Mouse (Mus musculus): ENCODE data around the gene Negr1. TPM values are rescaled to one million over a fixed set of nuclear protein-coding genes. Genes with fewer than 3 reads are reported as not detected.
A peak's percentile ranks its signal among the peaks of the same experiment; 100 is the strongest.

Gene Negr1
- total RNA-seq, 1 experiment: 0.31 TPM

GRCm38 (mm10) chr3:157188939-157189725 lies 627.5 kb downstream of the Negr1 start:
- no peak overlapping the region for H3K4me3 ChIP-seq (ENCODE audit: insufficient read depth in 1 of 2, low read depth in 1 of 2, low read length in 2 of 2, poor library complexity in 1 of 2, severe bottlenecking in 1 of 2)
- in situ Hi-C loops (cut with MboI; ENCODE audit: low sequenced_read_pairs in 2 of 2, unreplicated experiment in 2 of 2): no loop called here
- H3K27ac ChIP-seq (ENCODE audit: insufficient read depth, low read depth, low read length, poor library complexity, severe bottlenecking): no peak overlapping the region
- no peak overlapping the region for H3K9ac ChIP-seq (ENCODE audit: insufficient read depth, low read depth, low read length, poor library complexity, severe bottlenecking)
- H3K36me3 ChIP-seq (ENCODE audit: control insufficient read depth, insufficient read depth, low read length, poor library complexity, severe bottlenecking): no peaks in the 10 kb centered on the region
- no peak for DNase-seq (ENCODE audit: low read depth, low spot score)
- no peaks in the 10 kb centered on the region for H3K4me1 ChIP-seq (ENCODE audit: control insufficient read depth in 2 of 2, insufficient read depth in 2 of 2, low read length in 2 of 2, poor library complexity in 1 of 2)
- TF ChIP-seq MAFK (IDR thresholded peaks at IDR 0.05; ENCODE audit: insufficient read depth, low read depth, low read length) (0 out of 2 replicates have a peak, but pooled peaks have one; percentile 24), ZC3H11A (IDR thresholded peaks at IDR 0.05; ENCODE audit: borderline replicate concordance, low read depth, low read length) (no peak), CHD2 (IDR thresholded peaks at IDR 0.05; ENCODE audit: low read depth, low read length) (no peak)
- no peaks in the 10 kb centered on the region for H3K9me3 ChIP-seq (ENCODE audit: control insufficient read depth, insufficient read depth, low read depth, low read length)

GRCm38 (mm10) chr3:157189834-157190233 lies 628.2 kb downstream of the Negr1 start:
- no peaks in the 10 kb centered on the region for H3K9me3 ChIP-seq (ENCODE audit: control insufficient read depth, insufficient read depth, low read depth, low read length)
- no peak for TF ChIP-seq CHD2 (IDR thresholded peaks at IDR 0.05; ENCODE audit: low read depth, low read length)
- TF ChIP-seq ZNF384 (IDR thresholded peaks at IDR 0.05; ENCODE audit: low read depth, low read length): no peak
- no peak for TF ChIP-seq HCFC1 (IDR thresholded peaks at IDR 0.05; ENCODE audit: borderline replicate concordance, insufficient read depth, low read length)
- no peak for TF ChIP-seq MAFK (IDR thresholded peaks at IDR 0.05; ENCODE audit: insufficient read depth, low read depth, low read length)
- no peak for TF ChIP-seq ZC3H11A (IDR thresholded peaks at IDR 0.05; ENCODE audit: borderline replicate concordance, low read depth, low read length)
- H3K36me3 ChIP-seq (ENCODE audit: control insufficient read depth, insufficient read depth, low read length, poor library complexity, severe bottlenecking): no peaks in the 10 kb centered on the region
- no peak overlapping the region for H3K4me3 ChIP-seq (ENCODE audit: insufficient read depth in 1 of 2, low read depth in 1 of 2, low read length in 2 of 2, poor library complexity in 1 of 2, severe bottlenecking in 1 of 2)
- no peak overlapping the region for H3K9ac ChIP-seq (ENCODE audit: insufficient read depth, low read depth, low read length, poor library complexity, severe bottlenecking)
- in situ Hi-C loops (cut with MboI; ENCODE audit: low sequenced_read_pairs in 2 of 2, unreplicated experiment in 2 of 2): no loop called here
- DNase-seq (ENCODE audit: low read depth, low spot score): no peak
- H3K27ac ChIP-seq (ENCODE audit: insufficient read depth, low read depth, low read length, poor library complexity, severe bottlenecking): no peak overlapping the region
- H3K4me1 ChIP-seq (ENCODE audit: control insufficient read depth in 2 of 2, insufficient read depth in 2 of 2, low read length in 2 of 2, poor library complexity in 1 of 2): no peaks in the 10 kb centered on the region

GRCm38 (mm10) chr3:157190551-157190950 lies 629.0 kb downstream of the Negr1 start:
- DNase-seq (ENCODE audit: low read depth, low spot score): no peak
- Histone ChIP-seq H3K9ac (ENCODE audit: insufficient read depth, low read depth, low read length, poor library complexity, severe bottlenecking) (no peak overlapping the region), H3K9me3 (ENCODE audit: control insufficient read depth, insufficient read depth, low read depth, low read length) (no peaks in the 10 kb centered on the region), H3K4me3 (ENCODE audit: insufficient read depth in 1 of 2, low read depth in 1 of 2, low read length in 2 of 2, poor library complexity in 1 of 2, severe bottlenecking in 1 of 2) (no peak overlapping the region), H3K36me3 (ENCODE audit: control insufficient read depth, insufficient read depth, low read length, poor library complexity, severe bottlenecking) (no peaks in the 10 kb centered on the region), H3K4me1 (ENCODE audit: control insufficient read depth in 2 of 2, insufficient read depth in 2 of 2, low read length in 2 of 2, poor library complexity in 1 of 2) (no peaks in the 10 kb centered on the region), H3K27ac (ENCODE audit: insufficient read depth, low read depth, low read length, poor library complexity, severe bottlenecking) (no peak overlapping the region)
- in situ Hi-C loops (cut with MboI; ENCODE audit: low sequenced_read_pairs in 2 of 2, unreplicated experiment in 2 of 2): no loop called here
- TF ChIP-seq HCFC1 (IDR thresholded peaks at IDR 0.05; ENCODE audit: borderline replicate concordance, insufficient read depth, low read length): no peak
- TF ChIP-seq MAFK (IDR thresholded peaks at IDR 0.05; ENCODE audit: insufficient read depth, low read depth, low read length): no peak
- no peak for TF ChIP-seq ZNF384 (IDR thresholded peaks at IDR 0.05; ENCODE audit: low read depth, low read length)
- TF ChIP-seq ZC3H11A (IDR thresholded peaks at IDR 0.05; ENCODE audit: borderline replicate concordance, low read depth, low read length): no peak
- TF ChIP-seq CHD2 (IDR thresholded peaks at IDR 0.05; ENCODE audit: low read depth, low read length): no peak

GRCm38 (mm10) chr3:157192021-157192420 lies 630.4 kb downstream of the Negr1 start:
- Histone ChIP-seq H3K9ac (ENCODE audit: insufficient read depth, low read depth, low read length, poor library complexity, severe bottlenecking) (no peak overlapping the region), H3K27ac (ENCODE audit: insufficient read depth, low read depth, low read length, poor library complexity, severe bottlenecking) (no peak overlapping the region), H3K9me3 (ENCODE audit: control insufficient read depth, insufficient read depth, low read depth, low read length) (no peaks in the 10 kb centered on the region), H3K4me3 (ENCODE audit: insufficient read depth in 1 of 2, low read depth in 1 of 2, low read length in 2 of 2, poor library complexity in 1 of 2, severe bottlenecking in 1 of 2) (no peak overlapping the region), H3K4me1 (ENCODE audit: control insufficient read depth in 2 of 2, insufficient read depth in 2 of 2, low read length in 2 of 2, poor library complexity in 1 of 2) (no peaks in the 10 kb centered on the region), H3K36me3 (ENCODE audit: control insufficient read depth, insufficient read depth, low read length, poor library complexity, severe bottlenecking) (no peaks in the 10 kb centered on the region)
- in situ Hi-C loops (cut with MboI; ENCODE audit: low sequenced_read_pairs in 2 of 2, unreplicated experiment in 2 of 2): no loop called here
- no peak for TF ChIP-seq HCFC1 (IDR thresholded peaks at IDR 0.05; ENCODE audit: borderline replicate concordance, insufficient read depth, low read length)
- TF ChIP-seq MAFK (IDR thresholded peaks at IDR 0.05; ENCODE audit: insufficient read depth, low read depth, low read length): no peak
- TF ChIP-seq ZC3H11A (IDR thresholded peaks at IDR 0.05; ENCODE audit: borderline replicate concordance, low read depth, low read length): no peak
- TF ChIP-seq CHD2 (IDR thresholded peaks at IDR 0.05; ENCODE audit: low read depth, low read length): no peak
- no peak for TF ChIP-seq ZNF384 (IDR thresholded peaks at IDR 0.05; ENCODE audit: low read depth, low read length)
- DNase-seq (ENCODE audit: low read depth, low spot score): no peak

Data from ES-E14 (cell line).